Mouse (Mus musculus) adrenal gland, adult 18-20 months (tissue): ENCODE measurements at regions not wholly inside any gene's neighbourhood (a gene's known extent, or its start where the extent isn't known, plus 50 kb on each side); places are given as distances from the start of the nearest gene placed in this dataset.

Source experiments
- DNase-seq, 2 experiments: peaks; one replicate each; pipeline ENCODE4 v3.0.0; 2021 to 2022; ENCODE audit warnings: low spot score in 2 of 2

DNA sequence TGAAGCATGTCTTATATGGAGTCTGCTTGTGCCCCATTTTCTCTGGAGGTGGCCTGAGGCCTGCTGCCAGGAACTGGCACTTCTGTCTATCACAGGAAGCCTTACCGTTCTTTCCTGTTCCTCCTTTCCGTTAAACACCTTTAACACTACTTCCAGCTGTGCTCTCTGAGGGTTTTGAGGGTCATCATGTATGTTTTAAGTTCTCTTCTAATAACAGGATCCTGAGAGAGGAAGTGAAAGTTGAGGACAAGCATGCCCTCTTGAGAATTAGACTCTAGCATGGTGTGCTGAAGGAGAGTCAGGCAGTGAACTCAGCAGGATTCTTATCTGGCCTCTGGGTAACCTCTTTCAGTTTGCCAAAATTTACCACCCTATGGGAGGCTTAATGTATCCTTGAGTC is 418.0 kb upstream of the 9430069I07Rik start:
- no peak for DNase-seq

DNA sequence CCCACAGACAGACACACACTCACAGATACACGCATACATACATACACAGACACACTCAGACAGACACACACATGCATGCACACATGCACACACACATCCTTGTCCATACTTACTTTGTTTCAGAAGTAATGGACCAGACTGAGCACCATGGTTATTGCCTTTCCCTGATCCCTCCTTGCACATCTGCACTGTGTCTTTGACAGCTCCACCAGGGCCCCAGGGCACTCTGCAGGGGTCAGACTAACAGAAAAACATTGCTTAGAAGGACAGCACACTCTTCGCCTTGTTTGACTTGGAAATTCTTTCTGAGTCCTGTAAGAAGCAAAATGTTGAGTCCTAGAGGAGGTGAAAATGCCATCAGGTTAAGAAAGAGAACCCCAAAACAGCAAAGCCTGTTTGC is 394.1 kb upstream of the 9430069I07Rik start:
- DNase-seq = no peak

DNA sequence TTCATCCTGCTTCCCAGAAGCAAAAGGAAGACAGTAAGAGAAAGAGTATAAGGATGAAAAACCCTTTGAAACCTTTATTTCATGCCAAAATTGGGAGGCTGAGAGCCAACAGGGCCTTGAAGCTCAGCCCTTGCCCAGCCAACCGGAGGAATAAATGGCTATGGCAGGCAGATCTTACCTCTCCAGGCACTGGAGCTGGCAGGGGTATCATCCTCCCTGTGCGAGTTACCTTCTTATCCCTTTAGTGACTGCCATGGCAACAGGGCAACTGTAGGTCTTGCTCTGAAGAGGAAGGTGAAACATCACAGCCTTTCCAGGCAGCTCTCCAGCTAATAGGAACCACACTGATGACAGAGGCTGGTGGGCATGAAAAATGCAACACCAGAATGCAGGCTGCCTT is 393.3 kb upstream of the 9430069I07Rik start:
- no peak for DNase-seq

DNA sequence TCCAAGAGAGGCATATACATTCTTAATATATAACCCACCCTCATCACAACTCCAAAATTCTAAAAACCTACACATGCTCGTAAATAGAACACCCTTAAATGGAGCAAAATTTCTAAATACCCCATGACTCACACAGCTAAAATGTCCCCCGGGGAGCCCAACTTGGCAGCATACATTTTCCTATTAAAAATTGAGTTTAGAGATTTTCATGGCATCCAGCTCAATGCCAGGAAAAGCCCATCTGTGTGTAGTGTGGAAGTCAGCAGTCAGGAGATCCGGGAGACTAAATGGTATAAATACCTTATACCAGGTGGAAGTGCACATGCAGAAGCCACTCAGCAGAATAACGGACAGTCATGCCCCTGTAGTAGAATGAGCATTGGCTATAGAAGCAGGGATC is 389.4 kb upstream of the 9430069I07Rik start:
- DNase-seq = no peak

DNA sequence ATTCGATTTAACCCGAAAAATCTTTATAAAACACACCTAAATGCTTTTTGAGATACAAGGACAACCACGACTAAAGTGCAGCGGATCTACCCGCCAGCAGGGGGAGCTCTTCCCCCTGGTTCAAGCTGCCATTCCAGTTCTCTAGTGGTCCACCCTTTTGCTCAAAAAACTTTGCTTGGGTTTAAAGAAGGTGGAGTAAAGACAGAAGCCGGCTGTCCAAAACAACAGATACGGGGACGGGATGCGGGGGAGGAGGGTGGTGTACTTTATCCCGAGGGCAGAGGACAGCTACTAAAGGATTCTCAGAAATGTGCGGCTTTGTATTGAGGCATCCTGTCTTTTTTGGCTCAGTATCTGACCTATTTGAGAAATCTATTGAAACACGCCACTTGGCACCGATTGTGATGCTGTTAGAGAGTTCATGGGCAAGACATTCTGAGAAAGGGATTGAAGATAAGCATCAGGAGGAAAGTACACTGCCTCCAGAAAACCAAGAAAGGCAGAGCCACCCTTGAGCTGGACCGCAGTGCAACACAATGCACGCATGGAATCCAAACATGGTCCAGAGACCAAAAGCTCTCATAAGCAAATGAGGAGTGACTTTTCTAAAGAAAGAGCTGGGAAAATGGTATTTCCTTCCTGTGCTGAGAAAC is 385.6 kb upstream of the 9430069I07Rik start:
- peak; percentile 36 to 53 for DNase-seq

DNA sequence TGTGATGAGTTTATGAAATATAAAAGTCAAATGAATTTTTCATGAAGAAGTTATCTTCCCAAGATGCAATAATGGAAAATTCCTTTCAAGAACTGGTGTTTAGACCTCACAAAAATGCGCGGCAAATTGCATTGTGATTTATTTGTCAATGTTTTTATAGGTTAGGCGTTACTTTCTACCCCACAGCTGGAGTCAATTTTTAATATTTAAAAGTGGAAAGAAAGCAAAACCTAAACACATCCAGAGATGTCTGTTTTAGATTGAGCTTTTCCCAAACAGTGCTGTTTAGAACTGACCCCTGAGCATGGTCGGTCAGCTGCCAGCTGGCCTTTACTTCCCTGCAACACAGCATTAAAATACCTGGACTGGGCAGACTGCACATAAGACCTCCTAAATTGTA is 383.8 kb upstream of the 9430069I07Rik start:
- DNase-seq = no peak
